Mouse (Mus musculus): ENCODE measurements around the gene Taf1. TPM values are rescaled to one million over a fixed set of nuclear protein-coding genes. Genes with fewer than 3 reads are reported as not detected.
A peak's percentile ranks its signal among the peaks of the same experiment; 100 is the strongest.
"Not testable (repeated sequence)": the region's sequence is repeated elsewhere in the genome, so short reads cannot be mapped to it uniquely, and the experiment has no call there.

Taf1 gene
- 21.5 and 21.7 TPM in 2 replicates for polyA plus RNA-seq (2016; fragmentation: Nextera tagmentation; extraction: Ambion mirVana)

DNA sequence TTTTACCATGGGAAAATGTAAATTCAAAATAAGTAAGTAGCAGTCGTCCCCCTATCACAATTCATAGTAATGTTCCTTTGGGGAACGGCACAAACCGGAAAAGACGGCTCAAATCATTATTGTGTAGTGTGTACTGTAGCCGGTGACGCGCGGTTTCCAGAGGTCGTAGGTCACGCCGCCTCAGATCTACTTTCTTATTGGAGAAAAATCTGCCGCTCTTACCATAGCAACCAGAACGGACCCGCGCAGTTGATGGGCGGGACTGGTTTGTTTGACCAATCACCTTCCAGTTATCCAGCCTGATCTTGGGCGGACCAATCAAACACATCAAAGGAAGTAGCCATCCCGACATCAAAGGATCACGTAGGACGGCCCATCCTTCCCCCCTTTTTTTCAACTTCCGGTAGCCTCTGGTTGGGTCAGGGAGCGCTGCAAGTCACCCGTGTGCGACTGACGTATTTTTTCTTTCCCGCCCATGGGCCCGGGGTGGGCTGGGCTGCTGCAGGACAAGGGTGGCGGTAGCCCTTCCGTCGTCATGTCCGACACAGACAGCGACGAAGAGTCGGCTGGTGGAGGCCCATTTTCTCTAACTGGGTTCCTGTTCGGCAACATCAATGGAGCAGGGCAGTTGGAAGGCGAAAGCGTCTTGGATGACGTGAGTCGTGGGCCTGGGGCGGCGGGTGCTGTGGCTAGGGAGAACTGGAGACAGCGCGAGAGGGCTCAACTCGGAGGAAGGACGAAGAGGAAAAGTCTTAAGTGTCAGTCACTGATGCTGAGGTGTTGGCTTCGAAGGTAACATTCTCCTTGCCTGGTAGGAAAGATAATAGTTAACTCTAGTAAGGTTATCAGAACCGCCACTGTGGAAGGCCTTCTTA is at the start of gene Taf1:
Gene Taf1 (plus strand): TSS at position 388 of the 875 bp plus-strand sequence.
- Histone ChIP-seq H3K4me3 (peak within 1 kb of the TSS; percentile 57), H3K27ac (no peak within 1 kb of the TSS; the same call in 1 of the 2 replicates), H3K36me3 (0 out of 2 replicates have a peak, but pooled peaks cover 3% of the 10 kb centered on the region), H3K9ac (peak within 1 kb of the TSS; percentile 53), H3K4me2 (replicated peaks) (peak within 1 kb of the TSS; percentile 59), H3K4me1 (peaks cover 4% of the 10 kb centered on the region; the same call in 1 of the 2 replicates), H3K27me3 (no peaks in the 10 kb centered on the region), H3K9me3 (no peaks in the 10 kb centered on the region)
- WGBS, result 15% methylated on average over 47 of the region's 47 CpGs
- peak; percentile 99 for ATAC-seq (ENCODE audit: insufficient number of reproducible peaks, insufficient read depth, low FRiP score, low TSS enrichment)

DNA sequence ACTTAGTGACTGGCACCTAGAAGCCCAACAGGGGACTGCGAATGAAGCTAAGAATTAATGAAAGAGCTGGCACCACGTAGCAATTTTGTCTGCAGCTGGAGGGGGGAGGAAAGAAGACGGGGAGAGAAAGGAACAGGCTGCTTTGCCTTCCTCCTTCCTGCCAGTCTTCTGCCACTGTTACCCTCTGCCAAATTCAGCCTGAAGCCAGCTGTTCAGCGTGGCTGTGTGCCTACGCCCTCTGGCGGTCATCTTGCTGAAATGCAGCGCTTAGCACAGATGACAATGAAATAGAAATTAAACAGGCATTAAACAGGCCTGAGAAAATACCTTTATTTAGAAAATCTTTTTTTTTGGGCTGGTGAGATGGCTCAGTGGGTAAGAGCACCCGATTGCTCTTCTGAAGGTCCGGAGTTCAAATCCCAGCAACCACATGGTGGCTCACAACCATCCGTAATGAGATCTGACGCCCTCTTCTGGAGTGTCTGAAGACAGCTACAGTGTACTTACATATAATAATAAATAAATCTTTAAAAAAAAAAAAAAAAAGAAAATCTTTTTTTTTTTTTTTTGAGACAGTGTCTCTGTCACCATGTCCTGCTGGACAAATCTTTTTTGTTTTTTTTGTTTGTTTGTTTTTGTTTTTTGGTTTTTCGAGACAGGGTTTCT is 45.9 kb upstream of the Taf1 start:
- H3K4me3 ChIP-seq; H3K9ac ChIP-seq; H3K9me3 ChIP-seq; H3K4me1 ChIP-seq; H3K27me3 ChIP-seq; H3K27ac ChIP-seq; ATAC-seq (ENCODE audit: insufficient number of reproducible peaks, insufficient read depth, low FRiP score, low TSS enrichment); H3K4me2 ChIP-seq (replicated peaks): not testable (repeated sequence)
- 37% methylated on average over 12 of the region's 12 CpGs for WGBS
- H3K36me3 ChIP-seq, result peaks cover 10% of the 10 kb centered on the region; the same call in 1 of the 2 replicates

DNA sequence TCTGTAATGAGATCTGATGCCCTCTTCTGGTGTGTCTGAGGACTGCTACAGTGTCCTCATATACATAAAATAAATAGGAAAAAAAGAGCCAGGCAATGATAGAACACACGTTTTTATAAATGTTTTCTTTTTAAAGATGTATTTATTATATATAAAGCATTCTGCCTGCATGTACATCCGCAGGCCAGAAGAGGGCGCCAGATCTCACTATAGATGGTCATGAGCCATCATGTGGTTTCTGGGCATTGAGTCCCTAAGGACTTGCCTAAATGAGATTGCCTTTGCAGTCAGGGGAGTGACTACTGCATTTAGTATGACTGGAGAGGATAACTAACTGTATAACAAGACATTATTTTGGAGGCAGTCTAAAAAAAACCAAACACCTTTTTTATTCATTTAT is 27.9 kb upstream of the Taf1 start:
- ATAC-seq (ENCODE audit: insufficient number of reproducible peaks, insufficient read depth, low FRiP score, low TSS enrichment), result no peak
- Histone ChIP-seq H3K36me3 (no peaks in the 10 kb centered on the region), H3K27me3 (no peaks in the 10 kb centered on the region), H3K4me1 (no peaks in the 10 kb centered on the region), H3K27ac (no peak overlapping the region), H3K9me3 (no peaks in the 10 kb centered on the region), H3K4me2 (replicated peaks) (no peak overlapping the region), H3K9ac (no peak overlapping the region), H3K4me3 (no peak overlapping the region)
- WGBS, result 15% methylated on average over 3 of the region's 3 CpGs

DNA sequence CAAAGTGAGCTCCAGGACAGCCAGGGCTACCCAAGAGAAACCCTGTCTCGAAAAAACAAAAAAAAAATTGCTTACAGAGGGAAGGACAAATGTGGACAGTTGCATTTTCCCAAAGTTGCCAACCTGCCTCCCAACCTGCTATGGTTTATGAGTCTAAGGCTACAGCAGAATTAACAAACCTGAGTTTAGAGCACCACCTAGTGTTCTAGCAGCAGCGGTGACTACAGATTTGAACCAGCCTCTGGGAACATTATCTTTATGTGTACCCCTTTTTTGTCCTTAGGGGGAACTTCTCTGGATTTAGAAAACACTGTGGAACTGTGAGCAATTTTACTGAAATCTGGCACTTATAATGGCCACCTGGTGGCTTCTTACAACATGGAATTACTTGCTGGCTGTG is 16.8 kb upstream of the Taf1 start:
- Histone ChIP-seq H3K4me2 (replicated peaks) (no peak overlapping the region), H3K9me3 (no peaks in the 10 kb centered on the region), H3K4me3 (no peak overlapping the region), H3K27ac (no peak overlapping the region), H3K9ac (no peak overlapping the region), H3K36me3 (no peaks in the 10 kb centered on the region), H3K4me1 (no peaks in the 10 kb centered on the region), H3K27me3 (no peaks in the 10 kb centered on the region)
- 7% methylated on average over 2 of the region's 2 CpGs for WGBS
- ATAC-seq (ENCODE audit: insufficient number of reproducible peaks, insufficient read depth, low FRiP score, low TSS enrichment), result no peak

- no peak overlapping the region for H3K9ac ChIP-seq
- no peak for ATAC-seq (ENCODE audit: insufficient number of reproducible peaks, insufficient read depth, low FRiP score, low TSS enrichment)
- H3K36me3 ChIP-seq, result no peaks in the 10 kb centered on the region
- H3K4me2 ChIP-seq (replicated peaks), result no peak overlapping the region
- no peaks in the 10 kb centered on the region for H3K4me1 ChIP-seq
- 77% methylated on average over 4 of the region's 4 CpGs for WGBS
- no peak overlapping the region for H3K27ac ChIP-seq
- no peaks in the 10 kb centered on the region for H3K9me3 ChIP-seq
- H3K27me3 ChIP-seq, result no peaks in the 10 kb centered on the region
- no peak overlapping the region for H3K4me3 ChIP-seq
These were observed 14.5 kb upstream of the Taf1 start for GRCm38 (mm10) chrX:101518006-101518405.

DNA sequence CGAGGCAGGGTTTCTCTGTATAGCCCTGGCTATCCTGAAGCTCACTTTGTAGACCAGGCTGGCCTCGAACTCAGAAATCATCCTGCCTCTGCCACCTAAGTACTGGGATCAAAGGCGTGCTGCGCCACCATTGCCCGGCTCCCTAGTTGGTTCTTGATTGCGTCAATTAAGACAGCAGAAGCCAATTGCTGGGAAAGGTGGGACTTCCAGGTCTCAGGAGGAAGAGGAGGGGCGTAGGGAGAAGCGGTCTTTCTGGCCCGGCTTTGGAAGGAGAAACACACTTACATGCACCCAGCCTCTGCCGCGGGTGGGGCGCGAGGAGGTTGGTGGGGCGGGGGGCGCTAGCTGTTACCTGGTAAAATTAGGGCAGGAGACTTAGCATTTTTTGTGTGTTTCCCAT is 10.5 kb upstream of the Taf1 start:
- Histone ChIP-seq H3K36me3 (no peaks in the 10 kb centered on the region), H3K9me3 (no peaks in the 10 kb centered on the region), H3K4me3 (no peak overlapping the region), H3K27me3 (no peaks in the 10 kb centered on the region), H3K4me2 (replicated peaks) (no peak overlapping the region), H3K27ac (no peak overlapping the region), H3K9ac (no peak overlapping the region), H3K4me1 (no peaks in the 10 kb centered on the region)
- WGBS, result 82% methylated on average over 15 of the region's 15 CpGs
- ATAC-seq (ENCODE audit: insufficient number of reproducible peaks, insufficient read depth, low FRiP score, low TSS enrichment), result no peak

- Histone ChIP-seq H3K9ac (no peak overlapping the region), H3K4me3 (no peak overlapping the region), H3K4me1 (no peaks in the 10 kb centered on the region), H3K9me3 (no peaks in the 10 kb centered on the region), H3K36me3 (no peaks in the 10 kb centered on the region), H3K27me3 (no peaks in the 10 kb centered on the region), H3K27ac (no peak overlapping the region), H3K4me2 (replicated peaks) (no peak overlapping the region)
- WGBS, result 49% methylated on average over 9 of the region's 9 CpGs
- no peak for ATAC-seq (ENCODE audit: insufficient number of reproducible peaks, insufficient read depth, low FRiP score, low TSS enrichment)
These were observed 5.2 kb upstream of the Taf1 start for GRCm38 (mm10) chrX:101527356-101527755.

GRCm38 (mm10) chrX:101585455-101585854 is 52.9 kb downstream of the Taf1 start:
- Histone ChIP-seq H3K27ac (no peak overlapping the region), H3K9me3 (no peaks in the 10 kb centered on the region), H3K4me1 (no peaks in the 10 kb centered on the region), H3K4me2 (replicated peaks) (no peak overlapping the region), H3K36me3 (peaks cover 11% of the 10 kb centered on the region), H3K27me3 (no peaks in the 10 kb centered on the region), H3K4me3 (no peak overlapping the region), H3K9ac (no peak overlapping the region)
- 88% methylated on average over 1 of the region's 1 CpGs for WGBS
- no peak for ATAC-seq (ENCODE audit: insufficient number of reproducible peaks, insufficient read depth, low FRiP score, low TSS enrichment)

GRCm38 (mm10) chrX:101616183-101616582 is 83.6 kb downstream of the Taf1 start:
- H3K4me1 ChIP-seq, result no peaks in the 10 kb centered on the region
- no peak overlapping the region for H3K27ac ChIP-seq
- H3K4me2 ChIP-seq (replicated peaks), result no peak overlapping the region
- no peak overlapping the region for H3K4me3 ChIP-seq
- 74% methylated on average over 3 of the region's 3 CpGs for WGBS
- H3K27me3 ChIP-seq, result no peaks in the 10 kb centered on the region
- H3K36me3 ChIP-seq, result no peaks in the 10 kb centered on the region
- ATAC-seq (ENCODE audit: insufficient number of reproducible peaks, insufficient read depth, low FRiP score, low TSS enrichment), result no peak
- no peaks in the 10 kb centered on the region for H3K9me3 ChIP-seq
- no peak overlapping the region for H3K9ac ChIP-seq

- WGBS, result 76% methylated on average over 10 of the region's 10 CpGs
- Histone ChIP-seq H3K4me3 (no peak overlapping the region), H3K9ac (no peak overlapping the region), H3K4me1 (no peaks in the 10 kb centered on the region), H3K4me2 (replicated peaks) (no peak overlapping the region), H3K9me3 (no peaks in the 10 kb centered on the region), H3K27me3 (no peaks in the 10 kb centered on the region), H3K27ac (no peak overlapping the region), H3K36me3 (no peaks in the 10 kb centered on the region)
- no peak for ATAC-seq (ENCODE audit: insufficient number of reproducible peaks, insufficient read depth, low FRiP score, low TSS enrichment)
These were observed 85.4 kb downstream of the Taf1 start for GRCm38 (mm10) chrX:101617889-101618288.

- H3K9ac ChIP-seq, result no peak overlapping the region
- no peaks in the 10 kb centered on the region for H3K4me1 ChIP-seq
- H3K27me3 ChIP-seq, result no peaks in the 10 kb centered on the region
- no peak overlapping the region for H3K4me3 ChIP-seq
- no peak overlapping the region for H3K4me2 ChIP-seq (replicated peaks)
- no peaks in the 10 kb centered on the region for H3K9me3 ChIP-seq
- H3K36me3 ChIP-seq, result no peaks in the 10 kb centered on the region
- 71% methylated on average over 6 of the region's 6 CpGs for WGBS
- H3K27ac ChIP-seq, result no peak overlapping the region
- no peak for ATAC-seq (ENCODE audit: insufficient number of reproducible peaks, insufficient read depth, low FRiP score, low TSS enrichment)
These were observed 87.8 kb downstream of the Taf1 start for GRCm38 (mm10) chrX:101620317-101620716.

GRCm38 (mm10) chrX:101622539-101622938 is 90.0 kb downstream of the Taf1 start:
- no peaks in the 10 kb centered on the region for H3K4me1 ChIP-seq
- H3K36me3 ChIP-seq, result no peaks in the 10 kb centered on the region
- H3K9me3 ChIP-seq, result no peaks in the 10 kb centered on the region
- WGBS, result 51% methylated on average over 3 of the region's 3 CpGs
- no peak overlapping the region for H3K4me2 ChIP-seq (replicated peaks)
- ATAC-seq (ENCODE audit: insufficient number of reproducible peaks, insufficient read depth, low FRiP score, low TSS enrichment), result no peak
- H3K27ac ChIP-seq, result no peak overlapping the region
- H3K9ac ChIP-seq, result no peak overlapping the region
- H3K4me3 ChIP-seq, result no peak overlapping the region
- no peaks in the 10 kb centered on the region for H3K27me3 ChIP-seq
